Mouse (Mus musculus) heart, postnatal 0 days (tissue): ENCODE measurements at regions not wholly inside any gene's neighbourhood (a gene's known extent, or its start where the extent isn't known, plus 50 kb on each side); places are given as distances from the start of the nearest gene placed in this dataset.

Source experiments
- ATAC-seq: fragments of 200-750 bp; cut with Nextera tagmentation; 2 replicates; pipeline ENCODE4 v1.8.0; 2017; ENCODE audit warnings: low read depth, moderate number of reproducible peaks, moderate library complexity; ENCODE audit not compliant: insufficient read depth
- DNase-seq: peaks from one replicate; pipeline ENCODE4 v3.0.0-alpha.2; 2016; ENCODE audit warnings: low spot score
- H3K27ac ChIP-seq: fragments of 300-500 bp; sonication (generic); 2 replicates; pipeline ENCODE4 v1.5.1; 2014; ENCODE audit warnings: low read depth, mild to moderate bottlenecking
- H3K27me3 ChIP-seq: fragments of 300-500 bp; sonication (generic); 2 replicates; pipeline ENCODE4 v1.6.1; 2014; ENCODE audit warnings: low read length, mixed read lengths; ENCODE audit not compliant: control insufficient read depth, insufficient read depth
- H3K36me3 ChIP-seq: fragments of 300-500 bp; sonication (generic); replicated peaks from 2 replicates; pipeline ENCODE4 v1.6.1; 2014; ENCODE audit warnings: low read length, mixed read lengths; ENCODE audit not compliant: control insufficient read depth, insufficient read depth
- H3K4me1 ChIP-seq: fragments of 300-500 bp; sonication (generic); 2 replicates; pipeline ENCODE4 v1.6.1; 2014; ENCODE audit warnings: antibody characterized with exemption; ENCODE audit not compliant: control insufficient read depth, insufficient read depth
- H3K4me2 ChIP-seq: fragments of 300-500 bp; sonication (generic); 2 replicates; pipeline ENCODE4 v1.6.1; 2014; ENCODE audit warnings: low read depth, mild to moderate bottlenecking, low read length, moderate library complexity
- H3K4me3 ChIP-seq: fragments of 300-500 bp; sonication (generic); 2 replicates; pipeline ENCODE4 v1.5.1; 2014; ENCODE audit warnings: low read depth, low read length
- H3K9ac ChIP-seq: fragments of 300-500 bp; sonication (generic); replicated peaks from 2 replicates; pipeline ENCODE4 v1.6.1; 2014; ENCODE audit warnings: low read depth, low read length, mixed read lengths
- H3K9me3 ChIP-seq: fragments of 300-500 bp; sonication (generic); replicated peaks from 2 replicates; pipeline ENCODE4 v1.6.1; 2016; ENCODE audit warnings: low read length; ENCODE audit not compliant: control insufficient read depth
- CTCF ChIP-seq: IDR thresholded peaks from 2 replicates; pipeline ENCODE4 v1.5.1; 2016; ENCODE audit warnings: antibody characterized with exemption, control low read depth, low read depth
- EP300 ChIP-seq: IDR thresholded peaks from 2 replicates; pipeline ENCODE4 v1.6.1; 2016; ENCODE audit warnings: antibody characterized with exemption, low read depth
- WGBS: fragments of 180-500 bp; shearing (Covaris S2); extraction: QIAGEN DNeasy Blood & Tissue Kit; methylation state at CpG from one replicate; pipeline ENCODE4 v1.1.7; 2014; 5-methylcytosine and 5-hydroxymethylcytosine counted together

- Histone ChIP-seq H3K27ac (no peak overlapping the region), H3K4me2 (no peak overlapping the region), H3K4me3 (no peak overlapping the region), H3K4me1 (no peaks in the 10 kb centered on the region), H3K27me3 (no peaks in the 10 kb centered on the region), H3K36me3 (no peaks in the 10 kb centered on the region), H3K9me3 (no peaks in the 10 kb centered on the region), H3K9ac (no peak overlapping the region)
- no peak for DNase-seq
- TF ChIP-seq EP300 = no peak
- no peak for ATAC-seq
These were observed 697.9 kb upstream of the Ncam2 start for GRCm38 (mm10) chr16:80502559-80502958.

GRCm38 (mm10) chr16:80503276-80503675 lies 697.2 kb upstream of the Ncam2 start:
- no peak overlapping the region for H3K9ac ChIP-seq

GRCm38 (mm10) chr16:80512724-80513123 lies 687.8 kb upstream of the Ncam2 start:
- TF ChIP-seq CTCF = no peak
- peak; percentile 80 for TF ChIP-seq EP300

More at GRCm38 (mm10) chr16:80503276-80503675, 697.2 kb upstream of the Ncam2 start:
- Histone ChIP-seq H3K36me3 (no peaks in the 10 kb centered on the region), H3K27ac (no peak overlapping the region), H3K4me2 (no peak overlapping the region), H3K4me3 (no peak overlapping the region), H3K27me3 (no peaks in the 10 kb centered on the region), H3K9me3 (no peaks in the 10 kb centered on the region), H3K4me1 (no peaks in the 10 kb centered on the region)
- DNase-seq = no peak
- ATAC-seq = no peak
- 65% methylated on average over 1 of the region's 1 CpGs for WGBS
- no peak for TF ChIP-seq CTCF
- no peak for TF ChIP-seq EP300

GRCm38 (mm10) chr16:80538039-80538438 lies 662.5 kb upstream of the Ncam2 start:
- Histone ChIP-seq H3K4me1 (no peaks in the 10 kb centered on the region), H3K4me3 (no peak overlapping the region), H3K27ac (no peak overlapping the region), H3K9ac (no peak overlapping the region), H3K36me3 (no peaks in the 10 kb centered on the region), H3K4me2 (no peak overlapping the region), H3K27me3 (no peaks in the 10 kb centered on the region), H3K9me3 (no peaks in the 10 kb centered on the region)
- TF ChIP-seq CTCF = peak; percentile 52
- TF ChIP-seq EP300 = no peak
- 53% methylated on average over 1 of the region's 1 CpGs for WGBS
- DNase-seq = no peak
- no peak for ATAC-seq

More at GRCm38 (mm10) chr16:80512724-80513123, 687.8 kb upstream of the Ncam2 start:
- H3K4me3 ChIP-seq = no peak overlapping the region
- DNase-seq (peak; percentile 32), ATAC-seq (peak; percentile 47)
- H3K9me3 ChIP-seq = no peaks in the 10 kb centered on the region
- H3K4me1 ChIP-seq = no peaks in the 10 kb centered on the region
- no peak overlapping the region for H3K9ac ChIP-seq
- no peaks in the 10 kb centered on the region for H3K36me3 ChIP-seq
- H3K4me2 ChIP-seq = no peak overlapping the region
- H3K27ac ChIP-seq = no peak overlapping the region
- 54% methylated on average over 2 of the region's 2 CpGs for WGBS
- no peaks in the 10 kb centered on the region for H3K27me3 ChIP-seq

- Histone ChIP-seq H3K27ac (no peak overlapping the region), H3K36me3 (no peaks in the 10 kb centered on the region), H3K4me1 (no peaks in the 10 kb centered on the region), H3K4me3 (no peak overlapping the region), H3K9me3 (no peaks in the 10 kb centered on the region), H3K27me3 (no peaks in the 10 kb centered on the region), H3K4me2 (no peak overlapping the region), H3K9ac (no peak overlapping the region)
- TF ChIP-seq EP300 (no peak), CTCF (no peak)
- no peak for DNase-seq
- ATAC-seq = no peak
These were observed 653.9 kb upstream of the Ncam2 start for GRCm38 (mm10) chr16:80546598-80546997.

GRCm38 (mm10) chr16:80567120-80567519 lies 633.4 kb upstream of the Ncam2 start:
- H3K4me2 ChIP-seq = no peak overlapping the region
- DNase-seq = no peak
- H3K4me1 ChIP-seq = no peaks in the 10 kb centered on the region
- H3K27me3 ChIP-seq = no peaks in the 10 kb centered on the region
- no peak overlapping the region for H3K4me3 ChIP-seq
- WGBS = 60% methylated on average over 3 of the region's 3 CpGs
- H3K9ac ChIP-seq = no peak overlapping the region
- H3K27ac ChIP-seq = no peak overlapping the region
- H3K9me3 ChIP-seq = no peaks in the 10 kb centered on the region
- no peak for ATAC-seq
- TF ChIP-seq CTCF = no peak
- TF ChIP-seq EP300 = no peak
- H3K36me3 ChIP-seq = no peaks in the 10 kb centered on the region
